Mouse (Mus musculus): ENCODE results near the gene Hist1h2bk. TPM values are rescaled to one million over a fixed set of nuclear protein-coding genes. Genes with fewer than 3 reads are reported as not detected.
"Not testable (repeated sequence)": the region's sequence is repeated elsewhere in the genome, so short reads cannot be mapped to it uniquely, and the experiment has no call there.

Gene Hist1h2bk
- polyA plus RNA-seq, 1 experiment from 2014 or later = 3.6 TPM

- Histone ChIP-seq H3K4me3 (peak overlapping the region; percentile 62), H3K9ac (peak overlapping the region; percentile 66), H3K27ac (ENCODE audit: poor library complexity, severe bottlenecking) (no peak overlapping the region), H3K9me3 (replicated peaks) (no peaks in the 10 kb centered on the region), H3K36me3 (no peaks in the 10 kb centered on the region), H3K4me2 (peak overlapping the region; percentile 76), H3K4me1 (replicated peaks) (0 out of 2 replicates have a peak, but pooled peaks cover 3% of the 10 kb centered on the region), H3K27me3 (replicated peaks) (no peaks in the 10 kb centered on the region)
- WGBS = 8% methylated on average over 5 of the region's 5 CpGs
- ATAC-seq (ENCODE audit: insufficient number of reproducible peaks, low FRiP score) = no peak
Measured at GRCm38 (mm10) chr13:22051523-22051859, 15.8 kb downstream of the Hist1h2bk start.

GRCm38 (mm10) chr13:22053754-22054153 is 18.1 kb downstream of the Hist1h2bk start:
- no peaks in the 10 kb centered on the region for H3K9me3 ChIP-seq (replicated peaks)
- no peak overlapping the region for H3K27ac ChIP-seq (ENCODE audit: poor library complexity, severe bottlenecking)
- H3K9ac ChIP-seq = no peak overlapping the region
- ATAC-seq (ENCODE audit: insufficient number of reproducible peaks, low FRiP score) = no peak
- WGBS = 89% methylated on average over 1 of the region's 1 CpGs
- no peak overlapping the region for H3K4me3 ChIP-seq
- 0 out of 2 replicates have a peak, but pooled peaks cover 3% of the 10 kb centered on the region for H3K4me1 ChIP-seq (replicated peaks)
- no peak overlapping the region for H3K4me2 ChIP-seq
- H3K36me3 ChIP-seq = no peaks in the 10 kb centered on the region
- H3K27me3 ChIP-seq (replicated peaks) = no peaks in the 10 kb centered on the region

- H3K9me3 ChIP-seq (replicated peaks) = no peaks in the 10 kb centered on the region; the same call in 1 of the 2 replicates
- no peaks in the 10 kb centered on the region for H3K27me3 ChIP-seq (replicated peaks)
- H3K4me2 ChIP-seq = no peak overlapping the region
- ATAC-seq (ENCODE audit: insufficient number of reproducible peaks, low FRiP score) = no peak
- no peak overlapping the region for H3K9ac ChIP-seq
- H3K27ac ChIP-seq (ENCODE audit: poor library complexity, severe bottlenecking) = no peak overlapping the region
- H3K36me3 ChIP-seq = no peaks in the 10 kb centered on the region
- WGBS = 64% methylated on average over 1 of the region's 1 CpGs
- no peaks in the 10 kb centered on the region for H3K4me1 ChIP-seq (replicated peaks)
- no peak overlapping the region for H3K4me3 ChIP-seq
Measured at GRCm38 (mm10) chr13:22061422-22061821, 25.8 kb downstream of the Hist1h2bk start.

GRCm38 (mm10) chr13:22063468-22063867 is 27.8 kb downstream of the Hist1h2bk start:
- H3K27ac ChIP-seq (ENCODE audit: poor library complexity, severe bottlenecking) = no peak overlapping the region
- no peaks in the 10 kb centered on the region for H3K4me1 ChIP-seq (replicated peaks)
- H3K36me3 ChIP-seq = no peaks in the 10 kb centered on the region
- no peaks in the 10 kb centered on the region; the same call in 1 of the 2 replicates for H3K9me3 ChIP-seq (replicated peaks)
- ATAC-seq (ENCODE audit: insufficient number of reproducible peaks, low FRiP score) = no peak
- no peaks in the 10 kb centered on the region for H3K27me3 ChIP-seq (replicated peaks)
- no peak overlapping the region for H3K4me2 ChIP-seq
- no peak overlapping the region for H3K4me3 ChIP-seq
- no peak overlapping the region for H3K9ac ChIP-seq
- WGBS = 44% methylated on average over 1 of the region's 1 CpGs

GRCm38 (mm10) chr13:22084140-22084539 is 48.5 kb downstream of the Hist1h2bk start, which contains the start of gene Vmn1r188:
TSS of gene Vmn1r188 (plus strand) at chr13:22084440.
- H3K4me3 ChIP-seq; H3K4me1 ChIP-seq (replicated peaks); H3K36me3 ChIP-seq; ATAC-seq (ENCODE audit: insufficient number of reproducible peaks, low FRiP score); H3K27ac ChIP-seq (ENCODE audit: poor library complexity, severe bottlenecking); H3K4me2 ChIP-seq; H3K9ac ChIP-seq; H3K27me3 ChIP-seq (replicated peaks); H3K9me3 ChIP-seq (replicated peaks): not testable (repeated sequence)
- 69% methylated on average over 1 of the region's 1 CpGs for WGBS

Small RNAs within 50 kb of the gene (microRNA-seq; reads per million reads assigned to microRNA genes)
- gene Gm26300 (not detected), gene Gm44390 (not detected), gene Gm44486 (not detected)

Other genes starting within 250 kb of the Hist1h2bk start
- gene Hist1h2an, start 248.7 kb upstream of the Hist1h2bk start, polyA plus RNA-seq (2016; fragmentation: Nextera tagmentation; extraction: Ambion mirVana) = 1.3 and 6.2 TPM in 2 replicates
- gene Hist1h2bp, start 248.4 kb upstream of the Hist1h2bk start, polyA plus RNA-seq (2016; fragmentation: Nextera tagmentation; extraction: Ambion mirVana) = 1.3 and 1.4 TPM in 2 replicates
- gene Hist1h2bq, start 225.7 kb upstream of the Hist1h2bk start, polyA plus RNA-seq (2016; fragmentation: Nextera tagmentation; extraction: Ambion mirVana) = 8.4 and 12.7 TPM in 2 replicates
- gene Hist1h2ao, start 225.4 kb upstream of the Hist1h2bk start, polyA plus RNA-seq (2016; fragmentation: Nextera tagmentation; extraction: Ambion mirVana) = 2.6 TPM in 1 of 2 replicates, not detected in the other
- not detected in 2 replicates for gene Hist1h4m, start 224.1 kb upstream of the Hist1h2bk start, polyA plus RNA-seq (2016; fragmentation: Nextera tagmentation; extraction: Ambion mirVana)
- 8.4 and 15.5 TPM in 2 replicates for gene Hist1h4n, start 203.7 kb upstream of the Hist1h2bk start, polyA plus RNA-seq (2016; fragmentation: Nextera tagmentation; extraction: Ambion mirVana)
- gene Hist1h2ap, start 202.4 kb upstream of the Hist1h2bk start, polyA plus RNA-seq (2016; fragmentation: Nextera tagmentation; extraction: Ambion mirVana) = 2,122 and 2,141 TPM in 2 replicates
- gene Hist1h2br, start 202.1 kb upstream of the Hist1h2bk start, polyA plus RNA-seq (2016; fragmentation: Nextera tagmentation; extraction: Ambion mirVana) = 8.1 and 12.8 TPM in 2 replicates
- 7.5 and 8.3 TPM in 2 replicates for gene Zfp184, start 90.8 kb upstream of the Hist1h2bk start, polyA plus RNA-seq (2016; fragmentation: Nextera tagmentation; extraction: Ambion mirVana)
- 0.13 and 0.14 TPM in 2 replicates for gene Pom121l2, start 54.7 kb upstream of the Hist1h2bk start, polyA plus RNA-seq (2016; fragmentation: Nextera tagmentation; extraction: Ambion mirVana)
- gene Prss16, start 26.1 kb upstream of the Hist1h2bk start, polyA plus RNA-seq (2016; fragmentation: Nextera tagmentation; extraction: Ambion mirVana) = 0.17 and 0.28 TPM in 2 replicates
- 3.7 and 5.0 TPM in 2 replicates for gene Hist1h2ah, start 302 bp upstream of the Hist1h2bk start, polyA plus RNA-seq (2016; fragmentation: Nextera tagmentation; extraction: Ambion mirVana)
- 10.4 and 12.2 TPM in 2 replicates for gene Hist1h4i, start 5.5 kb downstream of the Hist1h2bk start, polyA plus RNA-seq (2016; fragmentation: Nextera tagmentation; extraction: Ambion mirVana)
- gene Hist1h2ag, start 7.1 kb downstream of the Hist1h2bk start, polyA plus RNA-seq (2016; fragmentation: Nextera tagmentation; extraction: Ambion mirVana) = 11.6 and 14.5 TPM in 2 replicates
- 3.4 and 6.2 TPM in 2 replicates for gene Hist1h2bj, start 7.3 kb downstream of the Hist1h2bk start, polyA plus RNA-seq (2016; fragmentation: Nextera tagmentation; extraction: Ambion mirVana)
- gene Vmn1r188, start 48.6 kb downstream of the Hist1h2bk start, polyA plus RNA-seq (2016; fragmentation: Nextera tagmentation; extraction: Ambion mirVana) = not detected in 2 replicates
- not detected in 2 replicates for gene Vmn1r189, start 70.0 kb downstream of the Hist1h2bk start, polyA plus RNA-seq (2016; fragmentation: Nextera tagmentation; extraction: Ambion mirVana)
- not detected in 2 replicates for gene Vmn1r191, start 148.1 kb downstream of the Hist1h2bk start, polyA plus RNA-seq (2016; fragmentation: Nextera tagmentation; extraction: Ambion mirVana)
- not detected in 2 replicates for gene Vmn1r192, start 155.3 kb downstream of the Hist1h2bk start, polyA plus RNA-seq (2016; fragmentation: Nextera tagmentation; extraction: Ambion mirVana)
- gene Vmn1r193, start 187.3 kb downstream of the Hist1h2bk start, polyA plus RNA-seq (2016; fragmentation: Nextera tagmentation; extraction: Ambion mirVana) = not detected in 2 replicates
- not detected in 2 replicates for gene Vmn1r194, start 208.3 kb downstream of the Hist1h2bk start, polyA plus RNA-seq (2016; fragmentation: Nextera tagmentation; extraction: Ambion mirVana)
- gene Vmn1r195, start 234.7 kb downstream of the Hist1h2bk start, polyA plus RNA-seq (2016; fragmentation: Nextera tagmentation; extraction: Ambion mirVana) = not detected in 2 replicates

Measured in heart, embryonic 12.5 days (tissue).